Mouse (Mus musculus) neural tube, embryonic 11.5 days (tissue): ENCODE results near the gene Etl4. TPM values are rescaled to one million over a fixed set of nuclear protein-coding genes. Genes with fewer than 3 reads are reported as not detected.

Experiments
- ATAC-seq: fragments of 200-750 bp; cut with Nextera tagmentation; 2 replicates; pipeline ENCODE4 v1.8.0; 2017; ENCODE audit warnings: moderate number of reproducible peaks, mild to moderate bottlenecking, moderate TSS enrichment, moderate library complexity; ENCODE audit not compliant: insufficient read depth, low FRiP score, low TSS enrichment
- DNase-seq: peaks from one replicate; pipeline ENCODE4 v3.0.0-alpha.2; 2015; ENCODE audit warnings: low spot score
- H3K27ac ChIP-seq: fragments of 300-500 bp; sonication (generic); 2 replicates; pipeline ENCODE4 v1.5.1; 2014; ENCODE audit warnings: low read depth, mild to moderate bottlenecking, low read length
- H3K27me3 ChIP-seq: fragments of 300-500 bp; sonication (generic); 2 replicates; pipeline ENCODE4 v1.6.1; 2014; ENCODE audit warnings: mild to moderate bottlenecking, low read length, mixed read lengths; ENCODE audit not compliant: control insufficient read depth, insufficient read depth
- H3K36me3 ChIP-seq: fragments of 300-500 bp; sonication (generic); 2 replicates; pipeline ENCODE4 v1.6.1; 2014; ENCODE audit warnings: mild to moderate bottlenecking, low read length, moderate library complexity, mixed read lengths; ENCODE audit not compliant: control insufficient read depth, insufficient read depth
- H3K4me1 ChIP-seq: fragments of 300-500 bp; sonication (generic); 2 replicates; pipeline ENCODE4 v1.6.1; 2014; ENCODE audit warnings: low read length, mixed read lengths; ENCODE audit not compliant: control insufficient read depth, insufficient read depth
- H3K4me2 ChIP-seq: fragments of 300-500 bp; sonication (generic); 2 replicates; pipeline ENCODE4 v1.6.1; 2014; ENCODE audit warnings: low read depth, mild to moderate bottlenecking, moderate library complexity
- H3K4me3 ChIP-seq: fragments of 300-500 bp; sonication (generic); 2 replicates; pipeline ENCODE4 v1.5.1; 2014; ENCODE audit warnings: low read depth, low read length
- H3K9ac ChIP-seq: fragments of 300-500 bp; sonication (generic); 2 replicates; pipeline ENCODE4 v1.6.1; 2014; ENCODE audit warnings: mild to moderate bottlenecking, low read length
- H3K9me3 ChIP-seq: fragments of 300-500 bp; sonication (generic); 2 replicates; pipeline ENCODE4 v1.6.1; 2016; ENCODE audit warnings: low read length; ENCODE audit not compliant: control insufficient read depth
- WGBS: fragments of 180-500 bp; shearing (Covaris S2); extraction: QIAGEN DNeasy Blood & Tissue Kit; methylation state at CpG from one replicate; pipeline ENCODE4 v1.1.7; 2014; 5-methylcytosine and 5-hydroxymethylcytosine counted together
- polyA plus RNA-seq: library from polyadenylated mRNA; unstranded; fragments of >200 nt; fragmentation: Nextera tagmentation; extraction: Ambion mirVana; gene quantifications from 2 replicates; pipeline ENCODE4 v1.2.1, GENCODE M21; 2014

Gene Etl4
- polyA plus RNA-seq, 1 experiment from 2014 or later: 19.9 TPM

DNA sequence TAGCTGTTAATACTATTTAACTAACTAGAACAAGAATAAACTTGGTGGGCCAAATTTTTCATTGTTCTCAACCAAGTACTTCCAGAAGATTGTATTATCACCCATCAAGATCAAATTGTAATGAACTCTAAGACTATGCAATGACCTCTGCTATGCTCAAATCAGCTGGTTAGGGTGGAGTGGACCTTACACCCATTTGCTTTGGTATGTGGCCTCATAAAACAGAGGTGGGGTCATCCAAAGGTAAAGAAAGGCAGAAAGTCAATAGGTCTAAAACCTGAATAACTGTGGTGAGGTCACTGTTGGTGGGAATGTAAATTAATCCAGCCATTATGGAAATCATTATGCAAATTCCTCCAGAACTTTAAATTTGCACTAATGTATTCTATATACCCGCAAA, 24.3 kb downstream of the Etl4 start:
- no peaks in the 10 kb centered on the region for H3K4me1 ChIP-seq
- H3K9ac ChIP-seq: no peak overlapping the region
- ATAC-seq (no peak), DNase-seq (no peak)
- H3K9me3 ChIP-seq: no peaks in the 10 kb centered on the region
- H3K4me3 ChIP-seq: no peak overlapping the region
- WGBS: 78% methylated on average over 1 of the region's 1 CpGs
- H3K36me3 ChIP-seq: no peaks in the 10 kb centered on the region
- H3K27me3 ChIP-seq: no peaks in the 10 kb centered on the region
- H3K27ac ChIP-seq: no peak overlapping the region
- no peak overlapping the region for H3K4me2 ChIP-seq

DNA sequence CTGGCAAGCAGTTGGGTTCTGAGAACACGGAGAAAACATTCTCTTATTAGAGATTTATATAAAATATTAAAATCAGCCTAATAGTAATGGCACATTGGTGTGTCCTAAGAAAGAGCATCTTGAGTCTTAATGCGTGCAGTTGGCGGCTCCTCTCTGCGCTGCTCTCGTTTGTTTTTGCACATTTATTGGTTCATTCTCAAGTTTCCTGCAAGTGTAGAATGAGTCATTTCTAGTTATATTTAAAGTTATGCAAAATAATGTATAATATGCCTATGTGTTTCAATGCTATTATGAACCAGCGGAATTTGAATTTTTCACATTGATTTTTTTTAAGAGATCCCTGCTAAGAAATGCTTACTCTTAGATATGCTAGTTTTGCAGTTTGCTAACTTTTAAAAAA, 35.6 kb downstream of the Etl4 start:
- Histone ChIP-seq H3K27me3 (no peaks in the 10 kb centered on the region), H3K9ac (no peak overlapping the region), H3K4me1 (no peaks in the 10 kb centered on the region), H3K36me3 (no peaks in the 10 kb centered on the region), H3K4me3 (no peak overlapping the region), H3K9me3 (no peaks in the 10 kb centered on the region), H3K27ac (no peak overlapping the region), H3K4me2 (no peak overlapping the region)
- ATAC-seq: no peak
- 91% methylated on average over 6 of the region's 6 CpGs for WGBS
- no peak for DNase-seq

DNA sequence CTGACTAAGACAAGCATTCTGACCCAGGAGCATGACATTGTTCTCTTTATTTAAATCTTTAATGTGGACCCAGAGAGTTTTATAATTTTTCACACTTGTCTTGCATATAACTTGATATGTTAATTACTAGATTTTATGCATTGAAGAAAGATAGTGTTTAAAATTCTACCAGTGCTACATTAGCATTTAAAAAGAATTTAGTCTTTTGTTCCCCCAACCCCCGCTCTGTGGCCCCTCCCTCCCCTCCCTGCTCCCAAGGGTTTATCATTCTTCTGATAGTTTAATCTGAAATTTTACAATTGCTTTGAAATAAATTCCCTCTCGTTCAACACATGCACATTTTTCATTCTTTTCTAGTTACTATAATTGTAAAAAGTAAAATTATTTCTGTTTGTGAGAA, 43.4 kb downstream of the Etl4 start:
- Histone ChIP-seq H3K27me3 (no peaks in the 10 kb centered on the region), H3K9ac (no peak overlapping the region), H3K4me2 (no peak overlapping the region), H3K4me3 (no peak overlapping the region), H3K36me3 (no peaks in the 10 kb centered on the region), H3K9me3 (no peaks in the 10 kb centered on the region), H3K27ac (no peak overlapping the region), H3K4me1 (no peaks in the 10 kb centered on the region)
- no peak for DNase-seq
- ATAC-seq: no peak
- 78% methylated on average over 2 of the region's 2 CpGs for WGBS

DNA sequence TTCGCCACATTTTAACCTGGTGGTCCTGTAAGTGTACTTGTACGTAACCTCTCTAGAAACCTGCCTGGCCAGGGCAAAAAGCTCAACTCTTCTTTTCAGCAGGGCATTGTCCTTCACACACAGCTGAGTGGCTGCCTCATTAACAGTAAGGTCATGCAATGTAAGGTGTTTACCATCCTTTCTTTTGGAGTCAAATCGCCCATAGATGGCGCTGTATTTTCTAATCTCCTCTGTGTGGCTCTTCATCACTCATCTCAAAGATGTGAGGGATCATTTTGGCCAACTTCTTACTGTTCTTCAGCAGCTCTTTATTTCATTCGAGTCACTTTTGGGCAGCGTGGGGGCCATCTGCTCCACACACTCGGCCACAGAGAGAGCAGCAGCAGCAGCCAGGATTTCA, 56.9 kb downstream of the Etl4 start:
- WGBS: 59% methylated on average over 7 of the region's 7 CpGs
- Histone ChIP-seq H3K36me3 (no peaks in the 10 kb centered on the region), H3K9me3 (no peaks in the 10 kb centered on the region), H3K27me3 (no peaks in the 10 kb centered on the region), H3K4me2 (no peak overlapping the region), H3K4me3 (no peak overlapping the region), H3K9ac (no peak overlapping the region), H3K27ac (no peak overlapping the region), H3K4me1 (no peaks in the 10 kb centered on the region)
- no peak for DNase-seq
- ATAC-seq: no peak

DNA sequence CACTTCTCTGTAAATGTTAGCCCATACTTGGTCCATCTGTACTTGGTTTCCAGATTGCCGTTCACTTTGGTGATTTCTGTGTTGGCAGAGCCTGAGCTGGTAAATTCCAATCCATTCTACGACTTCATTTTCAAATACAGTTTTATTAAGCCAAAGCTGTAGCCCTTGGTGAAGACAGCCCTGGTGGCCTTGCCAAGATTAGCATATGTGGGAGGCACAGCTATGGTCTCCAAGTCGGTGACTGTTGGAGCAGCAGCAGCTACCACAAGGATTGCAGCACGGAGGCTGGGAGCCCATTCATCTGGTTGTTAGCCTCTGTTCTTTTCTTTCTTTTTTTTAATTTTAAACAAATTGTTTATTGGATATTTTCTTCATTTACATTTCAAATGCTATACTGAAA, 128.1 kb downstream of the Etl4 start:
- ATAC-seq (no peak), DNase-seq (no peak)
- Histone ChIP-seq H3K27ac (no peak overlapping the region), H3K4me1 (no peaks in the 10 kb centered on the region), H3K9me3 (no peaks in the 10 kb centered on the region), H3K9ac (no peak overlapping the region), H3K27me3 (no peaks in the 10 kb centered on the region), H3K4me3 (no peak overlapping the region), H3K36me3 (no peaks in the 10 kb centered on the region), H3K4me2 (no peak overlapping the region)
- 85% methylated on average over 4 of the region's 4 CpGs for WGBS

DNA sequence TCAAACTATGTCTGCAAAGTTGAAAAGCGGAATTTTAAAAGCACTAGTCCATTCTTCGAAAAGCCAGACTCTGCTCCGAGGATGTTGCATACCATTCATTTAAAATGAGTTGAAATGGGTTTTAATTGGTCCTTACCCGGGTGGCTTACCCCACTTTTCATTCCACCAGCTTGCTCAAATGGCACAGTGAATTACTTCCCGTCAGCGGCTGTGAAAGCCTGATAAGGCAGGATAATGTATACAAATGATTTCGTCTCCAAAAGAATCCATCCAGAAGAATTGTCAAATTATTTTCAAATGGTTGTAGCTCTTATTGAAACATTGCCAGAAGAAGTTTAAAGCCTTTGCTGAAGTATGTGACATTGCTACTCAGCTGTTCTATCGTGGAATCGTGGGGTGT, 162.8 kb downstream of the Etl4 start:
- no peak overlapping the region for H3K27ac ChIP-seq
- H3K27me3 ChIP-seq: no peaks in the 10 kb centered on the region
- no peaks in the 10 kb centered on the region for H3K9me3 ChIP-seq
- no peaks in the 10 kb centered on the region for H3K4me1 ChIP-seq
- no peak overlapping the region for H3K9ac ChIP-seq
- no peak overlapping the region for H3K4me2 ChIP-seq
- 73% methylated on average over 9 of the region's 9 CpGs for WGBS
- ATAC-seq: no peak
- no peak for DNase-seq
- H3K4me3 ChIP-seq: no peak overlapping the region
- H3K36me3 ChIP-seq: no peaks in the 10 kb centered on the region

DNA sequence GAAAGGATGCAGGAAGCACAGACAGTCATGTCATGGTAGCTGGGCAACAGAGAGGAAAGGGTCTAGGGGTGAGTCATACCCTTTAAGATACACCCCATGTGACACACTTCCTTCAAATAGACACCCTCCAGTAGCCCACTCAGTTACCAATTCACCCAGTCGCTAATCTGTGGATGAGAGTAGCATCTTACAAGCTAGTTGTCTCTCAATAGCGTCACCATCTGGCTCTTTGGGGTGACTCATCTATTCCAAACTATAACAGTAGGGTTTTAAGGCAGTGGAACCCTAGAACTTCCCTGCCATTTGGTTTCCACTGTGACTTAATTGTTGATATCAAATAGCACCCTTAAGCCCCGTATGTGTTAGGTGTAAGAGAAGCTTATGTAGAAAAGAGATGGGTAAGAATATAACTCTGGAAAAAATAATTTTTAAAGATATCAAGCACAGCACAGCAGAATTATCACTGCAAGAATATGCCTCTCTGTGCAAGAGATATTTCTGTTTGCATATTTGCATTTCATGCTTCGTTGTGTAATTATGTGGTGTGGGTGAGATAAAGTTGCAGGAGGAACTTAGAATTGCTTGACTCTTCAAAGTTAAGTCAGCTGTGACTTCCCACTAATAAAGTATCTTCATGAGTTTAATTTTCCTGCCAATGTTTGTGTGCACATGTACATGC, 166.7 kb downstream of the Etl4 start:
- Histone ChIP-seq H3K36me3 (no peaks in the 10 kb centered on the region), H3K4me3 (no peak overlapping the region), H3K27ac (no peak overlapping the region), H3K4me2 (no peak overlapping the region), H3K4me1 (no peaks in the 10 kb centered on the region), H3K9me3 (no peaks in the 10 kb centered on the region), H3K27me3 (no peaks in the 10 kb centered on the region), H3K9ac (no peak overlapping the region)
- 88% methylated on average over 4 of the region's 4 CpGs for WGBS
- ATAC-seq: no peak
- DNase-seq: no peak

DNA sequence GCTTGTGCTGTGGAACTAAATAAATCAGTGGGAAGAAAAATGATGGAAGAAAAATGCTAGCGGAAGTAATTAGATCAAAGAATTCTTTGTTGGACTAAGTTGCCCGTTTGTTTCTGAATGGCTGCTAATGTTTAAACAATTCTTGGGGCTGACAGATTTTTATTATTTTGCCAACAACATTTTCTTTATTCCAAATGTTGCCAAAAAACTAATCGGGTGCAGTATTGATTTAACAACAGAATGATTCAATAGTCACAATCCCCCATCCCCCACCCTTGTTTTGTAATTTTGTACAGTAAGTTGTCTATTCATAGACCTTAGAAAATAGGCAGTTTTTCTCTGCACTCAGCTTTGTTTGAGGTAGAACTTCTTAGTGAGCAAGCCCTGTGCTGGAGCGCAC, 175.2 kb downstream of the Etl4 start:
- Histone ChIP-seq H3K4me1 (no peaks in the 10 kb centered on the region), H3K4me3 (no peak overlapping the region), H3K36me3 (no peaks in the 10 kb centered on the region), H3K9me3 (no peaks in the 10 kb centered on the region), H3K27ac (no peak overlapping the region), H3K4me2 (no peak overlapping the region), H3K27me3 (no peaks in the 10 kb centered on the region), H3K9ac (no peak overlapping the region)
- 87% methylated on average over 4 of the region's 4 CpGs for WGBS
- DNase-seq (no peak), ATAC-seq (no peak)

DNA sequence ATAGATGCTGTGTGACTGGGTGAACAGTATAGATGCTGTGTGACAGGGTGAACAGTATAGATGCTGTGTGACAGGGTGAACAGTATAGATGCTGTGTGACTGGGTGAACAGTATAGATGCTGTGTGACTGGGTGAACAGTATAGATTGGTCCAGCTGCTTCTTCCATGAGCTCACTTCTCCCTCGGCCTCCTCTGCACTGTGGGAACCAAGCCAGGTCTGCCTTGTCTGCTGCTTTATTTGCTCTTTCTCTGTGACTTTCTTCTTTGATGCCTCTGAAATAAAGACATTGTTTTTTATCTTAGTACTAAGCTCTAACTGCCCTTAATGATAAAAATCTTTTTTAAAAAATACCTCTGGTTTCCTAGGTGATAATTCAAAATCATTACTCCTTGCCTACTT, 195.9 kb downstream of the Etl4 start:
- no peaks in the 10 kb centered on the region for H3K27me3 ChIP-seq
- H3K4me1 ChIP-seq: no peaks in the 10 kb centered on the region
- no peak overlapping the region for H3K4me2 ChIP-seq
- no peak overlapping the region for H3K4me3 ChIP-seq
- no peak overlapping the region for H3K27ac ChIP-seq
- DNase-seq (no peak), ATAC-seq (no peak)
- no peak overlapping the region for H3K9ac ChIP-seq
- no peaks in the 10 kb centered on the region for H3K9me3 ChIP-seq
- 94% methylated on average over 1 of the region's 1 CpGs for WGBS
- H3K36me3 ChIP-seq: no peaks in the 10 kb centered on the region
